Mouse (Mus musculus) ES-E14 (cell line): ENCODE results near the gene Lin52. TPM values are rescaled to one million over a fixed set of nuclear protein-coding genes. Genes with fewer than 3 reads are reported as not detected.
A peak's percentile ranks its signal among the peaks of the same experiment; 100 is the strongest.

Experiments used
- DNase-seq: peaks from one replicate; pipeline ENCODE4 v3.0.0-alpha.2; 2013; ENCODE audit warnings: low read depth, low spot score
- H3K27ac ChIP-seq: 2 replicates; pipeline ENCODE4 v1.5.1; 2012; ENCODE audit warnings: low read depth, mild to moderate bottlenecking, low read length, moderate library complexity, mixed read lengths; ENCODE audit not compliant: poor library complexity, insufficient read depth, severe bottlenecking
- H3K36me3 ChIP-seq: 2 replicates; pipeline ENCODE4 v1.6.1; 2012; ENCODE audit warnings: mild to moderate bottlenecking, low read length, moderate library complexity, mixed read lengths; ENCODE audit not compliant: control insufficient read depth, poor library complexity, insufficient read depth, severe bottlenecking
- H3K4me1 ChIP-seq, 2 experiments: fragments of 150-350 bp in 1 of 2; sonication (generic) in 1 of 2; 2 replicates each; pipeline ENCODE4 v1.6.1; 2012; ENCODE audit warnings: low read length in 2 of 2, mild to moderate bottlenecking in 1 of 2, mixed read lengths in 1 of 2; ENCODE audit not compliant: control insufficient read depth in 2 of 2, insufficient read depth in 2 of 2, poor library complexity in 1 of 2
- H3K4me3 ChIP-seq, 2 experiments: fragments of 150-350 bp in 1 of 2; sonication (generic) in 1 of 2; 2 replicates each; pipeline ENCODE4 v1.5.1; 2012; ENCODE audit warnings: low read length in 2 of 2, low read depth in 1 of 2, mild to moderate bottlenecking in 1 of 2, mixed read lengths in 1 of 2; ENCODE audit not compliant: insufficient read depth in 1 of 2, poor library complexity in 1 of 2, severe bottlenecking in 1 of 2
- H3K9ac ChIP-seq: 2 replicates; pipeline ENCODE4 v1.6.1; 2012; ENCODE audit warnings: low read depth, mild to moderate bottlenecking, low read length, mixed read lengths; ENCODE audit not compliant: poor library complexity, insufficient read depth, severe bottlenecking
- H3K9me3 ChIP-seq: fragments of 150-350 bp; sonication (generic); 2 replicates; pipeline ENCODE4 v1.6.1; 2012; ENCODE audit warnings: low read depth, mild to moderate bottlenecking, low read length; ENCODE audit not compliant: control insufficient read depth, insufficient read depth
- CHD2 ChIP-seq: IDR thresholded peaks from 2 replicates; pipeline ENCODE4 v1.6.1; 2014; ENCODE audit warnings: mild to moderate bottlenecking, low read depth, low read length, inconsistent platforms
- HCFC1 ChIP-seq: IDR thresholded peaks from 2 replicates; pipeline ENCODE4 v1.6.1; 2012; ENCODE audit warnings: low read length, inconsistent platforms, borderline replicate concordance; ENCODE audit not compliant: insufficient read depth
- MAFK ChIP-seq: IDR thresholded peaks from 2 replicates; pipeline ENCODE4 v1.6.1; 2014; ENCODE audit warnings: mild to moderate bottlenecking, low read depth, low read length, inconsistent platforms; ENCODE audit not compliant: insufficient read depth
- ZC3H11A ChIP-seq: IDR thresholded peaks from 2 replicates; pipeline ENCODE4 v1.6.1; 2012; ENCODE audit warnings: low read depth, mild to moderate bottlenecking, inconsistent platforms, low read length, borderline replicate concordance
- ZNF384 ChIP-seq: IDR thresholded peaks from 2 replicates; pipeline ENCODE4 v1.6.1; 2012; ENCODE audit warnings: low read depth, low read length, inconsistent platforms
- in situ Hi-C, 2 experiments: fragments of 600-800 bp; cut with MboI; formaldehyde crosslinking; loops; one replicate each; pipeline ENCODE4 v1.15.1; 2025; ENCODE audit warnings: low sequenced_read_pairs in 2 of 2, inconsistent platforms in 1 of 2; ENCODE audit not compliant: unreplicated experiment in 2 of 2
- total RNA-seq: library from RNA; depleted of rRNA; stranded (reverse); fragments of 300-350 nt; gene quantifications from 2 replicates; pipeline ENCODE4 v1.2.3, GENCODE M21; 2012

Lin52 gene
- total RNA-seq, 1 experiment = 10.5 TPM

- DNase-seq = no peak
- Histone ChIP-seq H3K4me1 (peaks cover 0 to 2% of the 10 kb centered on the region in 2 experiments; a peak in 1 of 4 replicates), H3K9ac (peak overlapping the region; percentile 84), H3K36me3 (no peaks in the 10 kb centered on the region), H3K27ac (no peak overlapping the region), H3K4me3 (peak overlapping the region; percentile 83 to 93), H3K9me3 (no peaks in the 10 kb centered on the region)
- TF ChIP-seq MAFK (no peak), ZNF384 (no peak), ZC3H11A (no peak), CHD2 (no peak), HCFC1 (no peak)
- in situ Hi-C loops = no loop called here
Measured at GRCm38 (mm10) chr12:84407874-84408818, 43.1 kb upstream of the Lin52 start.

GRCm38 (mm10) chr12:84408819-84409507 lies 42.3 kb upstream of the Lin52 start, which contains the start of the genes Entpd5 and Bbof1:
Gene Entpd5 (minus strand): TSS chr12:84409029.
Gene Bbof1 (plus strand): TSS chr12:84409071.
- peak; percentile 71 for DNase-seq
- Histone ChIP-seq H3K36me3 (no peaks in the 10 kb centered on the region), H3K9me3 (no peaks in the 10 kb centered on the region), H3K27ac (no peak within 1 kb of the TSS), H3K4me3 (peak within 1 kb of the TSS; percentile 83 to 93), H3K9ac (peak within 1 kb of the TSS; percentile 84), H3K4me1 (peaks cover 0 to 2% of the 10 kb centered on the region in 2 experiments; a peak in 1 of 4 replicates)
- in situ Hi-C loops = no loop called here
- TF ChIP-seq HCFC1 (0 out of 2 replicates have a peak, but pooled peaks have one; percentile 38), ZNF384 (0 out of 2 replicates have a peak, but pooled peaks have one; percentile 25), CHD2 (no peak), ZC3H11A (no peak), MAFK (no peak)

- peak within 1 kb of the TSS; percentile 74 to 94 for H3K4me3 ChIP-seq
- peaks cover 0 to 2% of the 10 kb centered on the region in 2 experiments; a peak in 1 of 4 replicates for H3K4me1 ChIP-seq
- H3K9ac ChIP-seq = peak within 1 kb of the TSS; percentile 96
- DNase-seq = peak; percentile 70
- H3K27ac ChIP-seq = peak within 1 kb of the TSS; percentile 53; the same call in 1 of the 2 replicates
- TF ChIP-seq HCFC1 = peak; percentile 62
- no peak for TF ChIP-seq ZC3H11A
- TF ChIP-seq MAFK = peak; percentile 22; the same call in 1 of the 2 replicates
- no peak for TF ChIP-seq CHD2
- peak; percentile 99 for TF ChIP-seq ZNF384
- in situ Hi-C loops = no loop called here
- H3K36me3 ChIP-seq = no peaks in the 10 kb centered on the region
- H3K9me3 ChIP-seq = no peaks in the 10 kb centered on the region
Measured at GRCm38 (mm10) chr12:84416834-84417604, 34.2 kb upstream of the Lin52 start, which contains the start of gene Rnf113a2. Gene Rnf113a2 (plus strand): TSS chr12:84417196.

GRCm38 (mm10) chr12:84417605-84417922 lies 33.7 kb upstream of the Lin52 start:
- peak overlapping the region; percentile 53; the same call in 1 of the 2 replicates for H3K27ac ChIP-seq

More at GRCm38 (mm10) chr12:84417605-84417922, 33.7 kb upstream of the Lin52 start:
- H3K36me3 ChIP-seq = no peaks in the 10 kb centered on the region
- H3K4me1 ChIP-seq = peaks cover 0 to 2% of the 10 kb centered on the region in 2 experiments; a peak in 1 of 4 replicates
- no peak for DNase-seq
- peak overlapping the region; percentile 74 to 94 for H3K4me3 ChIP-seq
- no peaks in the 10 kb centered on the region for H3K9me3 ChIP-seq
- no peak for TF ChIP-seq MAFK
- no peak for TF ChIP-seq ZC3H11A
- no peak for TF ChIP-seq HCFC1
- no peak for TF ChIP-seq CHD2
- TF ChIP-seq ZNF384 = no peak
- in situ Hi-C loops = no loop called here
- H3K9ac ChIP-seq = peak overlapping the region; percentile 96
